Mouse (Mus musculus): ENCODE results near the gene Platr25. TPM values are rescaled to one million over a fixed set of nuclear protein-coding genes. Genes with fewer than 3 reads are reported as not detected.
"Not testable (repeated sequence)": the region's sequence is repeated elsewhere in the genome, so short reads cannot be mapped to it uniquely, and the experiment has no call there.

The Platr25 gene
- total RNA-seq (2021): 10 to 100 TPM; 10.4 to 12.3 TPM
- long read RNA-seq, experiment 1, partial matches to known transcripts: 0 of 2 reads
- long read RNA-seq, experiment 1, other reads (novel, unspliced or antisense): 0 of 2 reads
- long read RNA-seq, experiment 2, partial matches to known transcripts: 0 of 1 reads
- long read RNA-seq, experiment 2, other reads (novel, unspliced or antisense): 0 of 1 reads

GRCm38 (mm10) chr13:62760432-62761415 is at the start of gene Platr25:
Platr25 (minus strand) TSS chr13:62760709.
- H3K4me3 ChIP-seq: peak within 1 kb of the TSS; percentile 40
- H3K27ac ChIP-seq: not testable (repeated sequence)
- peak; percentile 26 to 32 for DNase-seq (ENCODE audit: extremely low spot score in 1 of 2, low spot score in 2 of 2)
- intact Hi-C loops (cut with DNase I): loop anchor here (10.0 kb wide), 1 partner anchor 574 kb away; no protein-coding TSS in a partner anchor

GRCm38 (mm10) chr13:62807981-62808380 is 47.5 kb upstream of the Platr25 start:
- H3K27ac ChIP-seq; DNase-seq (ENCODE audit: extremely low spot score in 1 of 2, low spot score in 2 of 2); intact Hi-C loops (cut with DNase I); H3K4me3 ChIP-seq: not testable (repeated sequence)

GRCm38 (mm10) chr13:62786135-62786493 is 25.6 kb upstream of the Platr25 start:
- intact Hi-C loops (cut with DNase I); DNase-seq (ENCODE audit: extremely low spot score in 1 of 2, low spot score in 2 of 2): not testable (repeated sequence)
- H3K4me3 ChIP-seq: peak overlapping the region; percentile 67
- peak overlapping the region; percentile 20 for H3K27ac ChIP-seq

GRCm38 (mm10) chr13:62785199-62786134 is 25.0 kb upstream of the Platr25 start, which contains the start of gene Gm5141:
Gm5141 (minus strand) TSS chr13:62785808.
- peak within 1 kb of the TSS; percentile 67 for H3K4me3 ChIP-seq
- intact Hi-C loops (cut with DNase I): not testable (repeated sequence)
- DNase-seq (ENCODE audit: extremely low spot score in 1 of 2, low spot score in 2 of 2): peak; percentile 55 to 66
- H3K27ac ChIP-seq: peak within 1 kb of the TSS; percentile 71

- intact Hi-C loops (cut with DNase I): loop anchor here (2.0 to 10.0 kb wide), 2 partner anchors 91 to 571 kb away; no protein-coding TSS in a partner anchor
- not testable (repeated sequence) for H3K27ac ChIP-seq, H3K4me3 ChIP-seq
- DNase-seq (ENCODE audit: extremely low spot score in 1 of 2, low spot score in 2 of 2): peak; percentile 38 to 42
- peak; percentile 61 for TF ChIP-seq CTCF (IDR thresholded peaks at IDR 0.05)
These were observed 3.3 kb upstream of the Platr25 start for GRCm38 (mm10) chr13:62763806-62764205.

- no peak overlapping the region for H3K27ac ChIP-seq
- DNase-seq (ENCODE audit: extremely low spot score in 1 of 2, low spot score in 2 of 2): no peak
- no peak overlapping the region for H3K4me3 ChIP-seq
- TF ChIP-seq CTCF (IDR thresholded peaks at IDR 0.05): no peak
- intact Hi-C loops (cut with DNase I): no loop called here
These were observed 27.2 kb downstream of the Platr25 start for GRCm38 (mm10) chr13:62733322-62733721.

- DNase-seq (ENCODE audit: extremely low spot score in 1 of 2, low spot score in 2 of 2); intact Hi-C loops (cut with DNase I); H3K27ac ChIP-seq; H3K4me3 ChIP-seq: not testable (repeated sequence)
These were observed 47.9 kb downstream of the Platr25 start for GRCm38 (mm10) chr13:62712611-62713010.

GRCm38 (mm10) chr13:62685287-62685648 is 75.2 kb downstream of the Platr25 start:
- peak overlapping the region; percentile 50 for H3K4me3 ChIP-seq
- DNase-seq (ENCODE audit: extremely low spot score in 1 of 2, low spot score in 2 of 2); intact Hi-C loops (cut with DNase I); H3K27ac ChIP-seq: not testable (repeated sequence)

GRCm38 (mm10) chr13:62684608-62685286 is 75.8 kb downstream of the Platr25 start:
- H3K27ac ChIP-seq; intact Hi-C loops (cut with DNase I): not testable (repeated sequence)
- peak; percentile 23 to 27 for DNase-seq (ENCODE audit: extremely low spot score in 1 of 2, low spot score in 2 of 2)
- peak overlapping the region; percentile 50 for H3K4me3 ChIP-seq

- Histone ChIP-seq H3K27ac (no peak overlapping the region), H3K4me3 (peak overlapping the region; percentile 53)
- no peak for TF ChIP-seq CTCF (IDR thresholded peaks at IDR 0.05)
- intact Hi-C loops (cut with DNase I): no loop called here
- no peak for DNase-seq (ENCODE audit: extremely low spot score in 1 of 2, low spot score in 2 of 2)
These were observed 107.2 kb downstream of the Platr25 start for GRCm38 (mm10) chr13:62653369-62653743.

- peak overlapping the region; percentile 53 for H3K4me3 ChIP-seq
- intact Hi-C loops (cut with DNase I): not testable (repeated sequence)
- DNase-seq (ENCODE audit: extremely low spot score in 1 of 2, low spot score in 2 of 2): peak; percentile 51 to 66
- H3K27ac ChIP-seq: 0 out of 2 replicates have a peak overlapping the region, but pooled peaks have one; percentile 55
These were observed 107.7 kb downstream of the Platr25 start for GRCm38 (mm10) chr13:62652681-62653368.
